Mouse (Mus musculus): ENCODE measurements around the gene Ccdc28b.

The Ccdc28b gene

DNA sequence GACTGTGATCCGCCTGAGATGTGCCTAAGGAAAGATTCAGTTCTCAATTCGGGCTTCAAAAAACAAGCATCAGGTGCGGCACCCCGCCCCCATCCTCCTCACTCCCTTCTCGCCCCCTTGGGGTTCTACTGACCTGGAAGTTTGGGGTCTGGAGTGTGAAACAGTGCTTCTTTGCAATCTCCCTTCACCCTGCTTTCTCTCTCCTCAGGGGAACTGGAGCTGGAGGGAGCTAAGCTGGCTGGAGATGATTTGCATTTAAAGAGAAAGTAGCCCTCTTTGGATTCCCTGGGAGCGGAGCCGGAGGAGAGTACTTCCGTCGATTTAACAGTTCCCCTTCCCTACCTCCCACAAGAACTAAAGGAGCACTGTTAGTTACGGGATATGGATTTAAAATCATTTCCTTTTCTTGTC lies at the start of gene Ccdc28b:
TSS of gene Ccdc28b (minus strand) at position 267 of the 411 bp plus-strand sequence.
- DNase-seq = peak; percentile 70

DNA sequence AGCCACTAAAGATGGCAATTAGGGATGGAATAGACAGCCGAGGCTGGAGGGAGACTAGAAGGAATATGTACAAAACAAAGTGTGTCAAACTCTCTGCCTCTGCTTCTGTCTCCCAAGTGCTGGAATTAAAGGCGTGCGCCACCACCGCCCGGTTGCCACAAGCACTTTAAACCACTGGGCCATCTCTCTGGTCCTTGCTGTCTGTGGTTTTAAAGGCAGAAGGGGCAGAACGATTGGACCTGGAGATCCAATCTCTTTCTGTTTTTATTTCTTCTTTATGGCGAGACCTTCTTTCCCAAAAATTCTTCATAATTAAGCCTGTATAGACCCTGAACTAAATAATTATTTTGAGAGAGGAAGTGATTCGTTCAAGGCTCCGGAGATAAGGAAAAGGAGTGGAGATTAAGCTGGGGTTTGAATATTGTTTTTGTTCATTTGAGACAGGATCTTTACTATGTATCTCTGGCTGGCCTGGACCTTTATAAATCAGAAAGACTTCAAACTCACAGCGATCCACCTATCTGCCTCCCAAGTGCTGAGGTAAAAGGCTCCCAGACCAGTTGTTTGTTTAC lies 49.2 kb upstream of the Ccdc28b start:
- no peak for DNase-seq

DNA sequence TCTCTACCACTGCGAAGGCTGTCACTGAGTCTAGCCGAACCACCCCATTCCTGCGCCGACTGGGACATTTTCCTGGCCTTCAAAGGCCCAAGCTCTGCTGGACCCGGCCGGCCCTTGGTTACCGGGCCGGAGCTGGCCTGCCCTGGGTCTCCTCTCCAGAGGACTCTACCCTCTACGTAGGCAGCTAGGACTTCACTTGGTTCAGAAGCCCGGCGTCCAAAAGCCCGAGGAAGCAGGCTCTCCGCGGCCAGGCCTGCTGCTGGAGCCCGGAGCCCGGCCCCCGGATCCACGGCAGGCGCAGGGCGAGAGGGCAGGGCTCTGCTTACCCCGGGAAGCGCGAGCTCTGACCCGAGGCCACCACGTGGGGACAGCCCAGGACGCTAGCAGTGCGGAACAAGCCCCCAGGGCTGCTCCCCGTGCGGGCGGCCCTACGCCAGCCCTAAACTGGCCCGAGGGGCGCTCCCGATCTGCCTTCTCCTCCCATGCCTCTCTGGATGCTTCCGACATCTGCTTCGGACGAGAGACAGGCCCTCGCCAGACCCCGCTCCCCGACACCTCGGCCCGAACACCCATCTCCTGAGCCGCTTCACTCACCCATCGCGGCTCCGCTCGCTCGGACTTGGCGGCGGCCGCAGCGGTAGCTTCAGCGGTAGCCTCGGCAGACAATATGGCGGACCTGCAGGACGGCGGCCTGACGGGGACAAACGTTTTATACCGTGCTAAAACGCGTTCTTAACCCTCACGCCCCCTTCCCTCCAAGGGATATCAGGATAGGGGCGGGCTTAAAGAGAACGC lies 48.5 kb upstream of the Ccdc28b start, which contains the start of gene Kpna6:
TSS of gene Kpna6 (minus strand) at position 685 of the 795 bp plus-strand sequence.
- DNase-seq = peak; percentile 86

DNA sequence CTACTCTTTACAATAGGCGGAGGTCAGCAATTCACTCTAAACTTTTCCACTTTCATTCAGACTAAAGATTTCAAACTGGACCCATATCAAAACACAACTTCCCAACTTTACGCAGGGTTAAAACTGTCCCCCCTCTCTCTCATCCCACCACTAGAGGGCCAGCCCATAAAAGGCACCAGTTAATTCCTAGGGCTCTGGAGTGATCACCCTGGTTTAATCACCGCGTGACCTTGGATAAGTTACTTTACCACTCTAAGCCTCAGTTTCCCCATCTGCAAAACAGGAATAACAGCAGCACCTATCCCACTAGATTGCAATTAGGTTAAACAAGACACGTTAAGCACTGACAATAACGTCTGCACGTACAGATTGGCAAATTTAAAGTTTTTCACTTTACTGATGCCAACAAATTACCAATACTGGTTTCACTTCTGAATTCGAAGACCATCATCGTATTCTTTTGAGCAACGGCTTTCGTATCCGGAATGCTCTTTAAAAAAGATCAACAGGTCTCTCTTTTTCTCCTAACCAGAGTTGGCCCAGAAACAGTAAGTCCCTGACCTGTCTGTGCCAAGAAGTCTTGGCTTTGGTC lies 47.8 kb upstream of the Ccdc28b start:
- no peak for DNase-seq

DNA sequence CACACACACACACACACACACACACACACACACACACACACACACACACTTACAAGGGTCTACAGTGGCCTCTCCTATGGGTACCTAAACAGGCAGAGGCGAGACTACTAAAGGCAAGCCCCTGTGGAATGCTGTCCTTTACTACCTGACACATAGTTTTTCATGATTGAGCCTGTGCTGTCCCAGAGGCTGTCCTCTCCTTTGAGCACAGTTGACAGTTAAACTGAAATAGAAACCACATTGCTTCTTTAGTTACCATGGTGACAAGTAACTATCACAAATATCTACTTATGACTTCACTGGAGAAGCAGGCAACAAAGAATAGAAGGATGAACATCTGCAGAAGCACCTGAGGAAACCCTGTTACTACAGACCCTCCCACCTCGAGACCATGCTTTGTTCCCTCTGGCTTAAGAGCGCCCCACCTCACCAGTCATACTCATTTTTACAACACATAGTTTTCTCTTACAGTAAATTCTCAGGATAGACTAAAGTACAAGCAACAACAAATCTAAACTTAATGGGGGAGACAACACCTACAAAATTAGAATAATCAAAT lies 38.6 kb upstream of the Ccdc28b start:
- no peak for DNase-seq

DNA sequence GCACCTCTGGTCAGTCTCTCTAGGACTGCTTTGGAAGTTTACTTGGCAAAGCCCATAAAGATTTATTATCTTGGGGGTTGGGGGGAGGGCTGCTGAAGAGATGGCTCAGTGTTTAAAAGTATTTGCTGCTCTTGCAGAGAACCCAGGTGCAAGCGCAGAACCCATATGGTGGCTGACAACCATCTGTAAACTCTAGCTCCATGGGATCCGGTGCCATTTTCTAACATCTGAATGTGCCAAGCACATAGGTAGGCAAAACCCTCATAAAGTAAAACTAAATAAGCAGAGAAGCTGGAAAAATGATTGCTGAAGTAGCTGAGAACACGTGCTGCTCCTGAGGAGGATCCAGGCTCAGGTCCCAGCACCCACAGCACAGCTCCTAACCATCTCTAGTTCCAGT lies 37.8 kb upstream of the Ccdc28b start:
- DNase-seq = no peak

DNA sequence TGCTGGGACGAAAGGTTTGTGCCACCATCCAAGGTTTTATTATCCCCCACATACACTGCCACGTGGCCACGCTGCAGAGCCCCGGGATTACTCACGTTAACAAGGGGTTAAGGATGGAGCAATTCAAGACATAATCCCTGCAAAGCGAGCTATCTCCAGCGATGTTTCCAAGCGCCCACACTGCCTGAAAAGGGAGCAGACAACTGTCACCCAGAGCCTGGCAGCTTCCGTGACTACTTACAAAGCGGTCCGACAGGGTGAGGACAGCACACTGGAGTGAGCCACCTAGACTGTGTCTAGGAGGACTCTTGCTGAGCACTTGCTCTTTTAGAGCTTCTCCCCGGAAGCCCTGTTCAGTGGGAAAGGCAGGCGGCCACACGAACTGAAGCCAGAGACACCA lies 31.0 kb upstream of the Ccdc28b start:
- DNase-seq = no peak

DNA sequence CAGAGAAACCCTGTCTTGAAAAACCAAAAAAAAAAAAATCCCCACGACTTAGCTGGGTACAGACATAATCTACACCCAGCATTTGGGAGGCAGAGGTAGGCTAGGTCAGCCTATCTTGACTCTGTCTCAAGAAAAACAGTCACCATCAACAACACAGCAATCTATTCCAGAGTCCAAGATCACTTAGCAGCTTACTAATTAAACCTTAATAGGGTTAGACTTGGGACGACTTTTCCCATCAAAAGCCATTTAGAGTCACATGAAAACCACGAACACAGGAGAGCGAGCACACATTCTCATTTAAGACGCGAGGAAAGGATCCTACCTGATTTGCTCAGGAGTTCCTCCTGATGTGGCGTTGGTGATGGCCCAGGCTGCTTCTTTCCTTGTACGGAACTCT lies 26.6 kb upstream of the Ccdc28b start:
- no peak for DNase-seq

DNA sequence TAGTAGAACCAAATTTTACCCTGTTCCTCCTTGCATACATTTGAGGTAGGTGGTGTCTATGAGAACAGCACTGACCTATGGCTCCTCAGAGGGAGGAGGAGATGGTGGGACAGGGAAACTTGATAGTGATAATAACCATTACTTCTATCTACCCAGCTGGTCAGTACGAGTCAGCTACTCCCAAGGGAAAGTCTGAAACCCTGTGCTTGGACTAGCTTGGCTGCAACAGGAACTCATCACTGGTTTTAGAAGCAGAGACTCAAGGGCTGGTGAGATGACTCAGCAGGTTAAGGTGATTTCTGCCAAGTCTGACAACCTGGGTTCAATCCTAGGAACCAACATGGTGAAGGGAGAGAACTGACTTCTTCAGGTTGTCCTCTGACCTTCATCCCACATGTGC lies 24.9 kb upstream of the Ccdc28b start:
- DNase-seq = no peak

DNA sequence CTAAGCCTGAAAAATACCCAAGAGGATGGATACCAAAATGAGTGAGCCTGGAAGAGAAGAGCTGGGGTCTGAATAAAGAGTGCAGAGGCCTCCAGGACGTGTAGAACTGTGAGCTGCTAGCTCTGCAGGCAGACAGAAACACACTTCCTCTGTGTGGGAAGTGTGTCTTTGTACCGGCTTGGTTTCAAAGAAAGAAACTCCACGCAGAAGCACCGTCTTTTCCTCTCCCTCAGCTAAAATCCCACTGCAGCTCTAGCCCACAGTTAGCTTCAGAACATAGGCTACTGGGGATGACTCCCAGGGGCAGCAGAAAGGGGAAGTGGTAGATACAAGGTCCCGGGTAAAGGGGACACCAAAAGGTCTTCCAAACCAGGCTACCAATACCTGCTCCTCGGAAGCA lies 21.5 kb upstream of the Ccdc28b start:
- DNase-seq = no peak

DNA sequence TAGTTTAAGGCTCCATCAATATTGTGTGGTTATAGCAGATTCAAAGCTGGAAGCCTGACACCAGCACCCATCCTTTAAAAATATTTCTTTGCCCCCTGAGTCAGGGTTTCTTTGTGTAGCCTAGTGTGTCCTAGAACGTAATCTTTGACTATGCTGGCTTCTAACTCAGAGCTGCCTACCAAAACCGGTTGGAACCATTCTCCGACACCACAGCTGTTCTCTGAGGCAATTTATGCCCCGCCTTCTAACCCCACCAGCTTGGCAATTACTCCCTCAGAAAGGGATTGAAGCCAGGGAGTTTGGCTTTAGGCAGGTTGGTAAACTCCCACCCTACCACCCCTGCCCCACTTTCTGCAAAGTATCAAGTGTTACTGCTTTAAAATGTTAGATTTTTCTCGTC lies 18.0 kb upstream of the Ccdc28b start:
- peak; percentile 63 for DNase-seq

DNA sequence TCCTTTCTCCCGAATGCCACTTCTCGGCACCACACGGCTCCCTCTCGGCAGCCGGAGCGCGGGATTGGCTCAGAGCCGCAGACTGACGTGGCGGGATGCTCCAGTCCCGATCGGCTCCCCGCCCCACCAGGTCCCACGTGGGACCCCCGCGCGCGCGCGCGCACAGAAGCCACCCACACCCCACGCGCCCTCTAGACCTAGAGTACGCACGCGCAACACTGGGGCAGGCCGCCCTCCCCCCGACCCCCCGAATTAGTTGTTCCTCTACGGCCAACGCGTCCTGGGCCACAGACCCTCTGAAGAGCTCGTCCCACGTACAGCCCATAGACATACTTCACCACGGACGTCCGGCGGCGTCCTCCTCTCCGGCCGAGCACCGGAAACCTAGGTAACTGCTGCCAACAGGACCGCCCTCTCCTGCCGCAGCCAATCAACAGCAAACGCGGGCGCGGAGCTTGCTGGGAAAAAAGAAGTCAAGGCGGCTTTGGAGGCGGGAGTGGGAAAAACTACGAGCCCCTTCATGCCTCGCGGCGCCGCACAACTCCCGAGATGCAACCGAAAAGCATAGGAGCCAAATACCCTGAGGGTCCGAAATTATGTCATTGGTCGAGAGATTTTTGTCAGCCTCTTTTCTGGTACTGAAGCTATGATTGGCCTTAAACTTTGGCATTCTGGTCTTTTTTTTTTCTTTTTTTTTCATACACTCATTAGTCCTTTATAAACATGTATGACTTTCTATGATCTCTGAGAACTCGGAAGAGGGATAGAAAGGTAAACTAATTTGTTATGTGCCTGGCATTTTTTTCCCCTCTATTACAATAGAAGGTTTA lies 17.1 kb upstream of the Ccdc28b start, which contains the start of gene Txlna:
TSS of gene Txlna (minus strand) at position 428 of the 830 bp plus-strand sequence.
- DNase-seq = peak; percentile 98

DNA sequence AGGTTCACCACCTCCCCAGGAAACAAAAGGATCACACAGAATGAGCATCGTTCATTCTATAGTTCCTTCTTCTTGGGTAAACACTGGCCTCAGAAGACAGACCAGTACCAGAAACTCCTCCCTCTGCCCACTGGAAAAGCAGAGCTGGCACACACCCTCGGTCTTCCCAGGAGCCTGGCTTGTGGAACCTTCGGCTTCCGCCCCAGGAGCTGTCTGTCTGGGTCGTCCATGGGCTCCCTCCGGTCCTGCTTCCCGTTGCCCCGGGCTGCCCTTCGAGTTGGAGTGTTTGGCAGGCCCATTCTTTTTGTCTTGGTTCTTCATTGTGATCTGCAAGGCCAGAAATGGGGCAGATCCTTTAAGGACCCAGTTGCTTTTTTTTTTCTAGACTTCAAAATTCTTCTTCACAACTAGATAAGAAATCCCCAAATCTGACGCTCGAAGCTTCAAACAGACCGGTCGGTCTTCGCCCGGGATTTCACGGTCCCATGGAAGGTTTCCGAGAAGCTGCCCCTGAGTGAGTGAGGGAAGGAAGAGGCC lies 16.4 kb upstream of the Ccdc28b start:
- peak; percentile 77 for DNase-seq

DNA sequence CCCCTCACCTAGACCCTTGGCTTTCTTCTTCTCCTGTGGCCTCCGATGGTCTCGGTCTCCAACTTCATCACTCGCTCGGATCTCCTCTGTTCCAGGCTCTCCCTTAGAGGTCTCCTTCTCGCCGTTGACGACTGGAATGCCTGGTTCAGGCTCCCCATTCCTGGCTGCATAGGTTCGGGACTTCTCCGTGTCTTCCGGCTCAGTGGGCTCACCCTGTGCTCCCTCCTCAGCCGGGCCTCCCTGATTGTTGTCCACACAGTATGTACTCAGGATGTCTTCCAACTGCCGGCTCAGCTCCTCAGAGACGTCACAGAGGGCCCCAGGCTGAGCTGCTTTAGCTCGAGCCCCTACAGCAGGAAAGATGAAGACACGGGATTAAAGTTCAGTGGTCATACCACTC lies 15.5 kb upstream of the Ccdc28b start:
- DNase-seq = peak; percentile 50

DNA sequence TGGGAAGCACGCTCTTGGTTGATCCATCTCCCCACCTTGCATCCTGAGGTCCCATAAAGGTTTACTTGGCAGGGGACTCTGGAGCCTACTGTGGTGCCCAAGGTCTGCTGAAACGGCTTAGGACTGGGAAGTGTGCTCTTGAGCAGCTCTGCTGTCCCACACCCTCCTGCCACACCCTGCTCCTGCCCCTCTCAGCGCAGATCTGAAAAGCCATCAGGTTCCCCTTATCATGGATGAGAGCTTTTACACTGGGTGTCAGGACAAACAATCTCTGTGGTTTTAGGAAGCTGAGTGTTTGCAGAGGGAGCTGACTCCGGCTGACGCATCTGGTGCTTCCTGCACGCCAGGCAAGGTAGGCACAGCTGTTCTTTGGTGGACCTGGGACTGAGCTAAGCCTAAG lies 10.1 kb upstream of the Ccdc28b start:
- DNase-seq = no peak

DNA sequence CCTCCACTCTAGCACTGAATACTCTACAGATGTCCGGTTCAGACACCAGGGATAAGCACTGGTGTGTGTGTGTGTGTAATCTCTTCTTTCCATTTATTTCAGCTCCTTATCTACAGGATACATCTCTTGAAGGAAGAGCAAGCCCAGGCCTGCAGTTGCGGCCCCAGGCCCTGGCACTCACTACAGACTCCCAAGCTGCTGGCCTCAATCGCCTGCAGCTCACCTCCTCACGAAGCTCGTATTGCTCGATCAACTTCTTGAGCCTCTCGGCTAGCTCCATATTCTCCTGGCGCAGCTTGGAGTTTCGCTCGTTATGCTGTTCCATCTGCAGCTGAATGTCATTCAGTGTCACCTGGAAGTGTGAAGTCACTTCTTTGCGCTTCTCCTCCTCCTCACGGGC lies 8.1 kb upstream of the Ccdc28b start:
- no peak for DNase-seq

DNA sequence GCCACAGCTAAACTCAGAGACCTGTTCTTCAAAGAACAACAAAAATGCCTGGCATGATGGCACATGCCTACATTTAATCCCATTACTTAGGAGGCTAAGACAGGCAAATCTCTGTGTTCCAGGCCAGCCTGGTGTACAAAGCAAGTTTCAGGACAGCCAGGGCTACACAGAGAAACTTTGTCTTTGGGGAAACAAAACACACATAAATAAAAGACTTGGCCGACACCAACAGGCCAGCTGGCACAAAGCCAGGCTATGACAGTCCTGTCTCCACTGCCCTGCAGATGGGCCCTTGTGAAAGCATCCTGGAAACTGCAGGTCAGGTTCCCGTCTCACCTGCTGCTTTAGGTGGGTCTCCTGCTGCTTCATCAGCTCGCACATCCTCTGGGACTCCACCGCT lies 7.2 kb upstream of the Ccdc28b start:
- peak; percentile 56 for DNase-seq

DNA sequence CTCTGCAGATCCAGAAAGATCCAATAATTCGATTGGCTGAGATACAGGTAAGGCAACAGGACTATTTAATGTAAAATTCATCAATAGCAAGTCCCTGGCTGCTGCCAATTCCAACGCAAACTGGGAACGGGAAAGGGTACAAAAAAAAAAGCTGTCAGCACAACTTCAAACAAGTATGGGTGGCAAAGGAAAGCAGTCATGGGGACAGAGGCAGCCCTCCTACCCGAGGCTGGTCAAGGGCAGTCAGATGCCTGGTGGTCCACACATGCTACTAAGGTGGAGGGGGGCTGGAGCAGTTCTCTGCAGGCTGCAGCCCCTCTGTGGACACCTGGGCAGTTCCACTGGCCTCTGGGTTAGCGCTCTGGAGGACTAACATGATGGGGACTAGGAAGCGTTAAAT lies 2.3 kb upstream of the Ccdc28b start:
- peak; percentile 51 for DNase-seq

DNA sequence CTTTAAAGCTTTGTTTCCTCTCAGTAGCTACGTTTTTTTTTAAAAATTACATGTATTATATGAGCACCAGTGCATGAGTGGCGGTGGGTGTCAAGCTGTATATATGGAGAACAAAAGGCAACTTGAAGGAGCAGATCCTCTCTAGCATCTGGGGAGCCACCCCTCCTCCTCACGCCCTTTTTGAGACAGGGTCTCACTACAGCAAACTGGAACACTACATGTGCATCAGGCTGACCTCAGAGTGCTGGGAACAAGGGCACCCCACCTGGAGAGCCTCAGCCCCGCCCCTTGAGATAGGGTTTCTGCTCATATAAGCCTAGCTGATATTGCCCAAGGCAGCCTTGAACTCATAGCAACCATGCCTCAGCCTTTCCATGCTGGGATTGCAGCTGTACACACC lies 1.7 kb upstream of the Ccdc28b start:
- peak; percentile 56 for DNase-seq

DNA sequence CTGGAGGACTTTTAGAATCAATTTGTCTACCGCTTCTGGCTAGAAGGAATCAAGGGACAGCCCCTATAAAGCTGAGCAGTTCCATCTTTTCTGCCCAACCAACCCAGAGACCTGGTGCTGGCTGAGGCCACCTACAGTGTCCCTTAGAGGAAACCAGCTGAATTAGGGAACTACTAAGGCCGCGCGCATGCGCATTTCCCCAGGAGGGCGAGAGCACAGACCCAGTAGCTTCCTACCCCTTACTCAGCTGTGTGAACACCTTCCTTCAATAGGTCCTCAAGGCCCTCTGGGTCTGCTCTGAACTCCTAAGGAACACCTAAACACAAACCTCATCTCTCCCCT lies 1.3 kb upstream of the Ccdc28b start:
- peak; percentile 81 for DNase-seq

DNA sequence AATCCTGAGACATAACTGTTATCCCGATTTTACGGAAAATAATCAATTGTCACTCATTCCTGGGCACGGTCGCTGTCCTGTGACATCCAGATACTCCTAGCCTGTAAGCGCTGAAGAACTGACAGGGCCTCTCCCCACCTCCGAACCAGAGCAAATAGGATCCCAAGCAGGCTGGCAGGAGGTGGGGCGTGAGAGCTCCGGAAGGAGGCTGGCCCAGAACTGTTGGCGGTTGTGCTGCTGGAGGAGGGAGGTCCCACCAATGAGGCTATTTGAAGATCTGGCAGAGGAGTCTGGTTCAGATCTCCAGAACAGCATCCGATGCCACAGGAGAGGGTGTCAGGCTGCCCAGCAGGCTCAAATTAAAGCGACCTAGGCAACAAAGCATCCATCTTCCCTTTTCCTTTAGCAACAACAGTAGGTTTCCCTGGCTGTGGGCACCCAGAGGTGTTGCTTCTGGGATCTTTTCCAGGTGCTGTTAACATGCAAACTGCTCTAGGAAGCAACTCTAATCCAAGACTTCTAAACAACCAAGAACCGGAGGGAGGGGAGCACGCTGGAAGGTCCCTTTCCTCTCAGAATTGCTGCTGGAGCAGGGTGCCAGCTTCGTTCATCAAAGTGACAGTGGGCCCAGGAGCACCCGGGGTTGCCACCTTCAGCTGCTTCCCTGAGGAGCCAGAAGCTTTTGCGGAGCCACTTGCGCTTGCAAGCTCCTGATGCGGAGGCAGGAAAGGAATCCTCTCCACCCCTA lies 708 bp upstream of the Ccdc28b start:
- DNase-seq = peak; percentile 96
